Mouse (Mus musculus) spleen, embryonic (tissue): Measurements from ENCODE around the gene Sin3a.

Experiments
- CTCF ChIA-PET: fragments of 350-600 bp; sonication (Branson Sonifier 250); formaldehyde crosslinking; loops from one replicate; lab custom pipeline; 2022; lab: Charles Lee

Gene Sin3a

GRCm38 (mm10) chr9:57158506-57158905, 86.7 kb downstream of the Sin3a start:
- CTCF ChIA-PET = interaction anchor here (1.9 kb wide), 1 partner anchor 9 kb away, joined by 6 read pairs; no protein-coding TSS in a partner anchor

- CTCF ChIA-PET = no interaction called here
Measured at GRCm38 (mm10) chr9:57162496-57162895, 90.7 kb downstream of the Sin3a start.

DNA sequence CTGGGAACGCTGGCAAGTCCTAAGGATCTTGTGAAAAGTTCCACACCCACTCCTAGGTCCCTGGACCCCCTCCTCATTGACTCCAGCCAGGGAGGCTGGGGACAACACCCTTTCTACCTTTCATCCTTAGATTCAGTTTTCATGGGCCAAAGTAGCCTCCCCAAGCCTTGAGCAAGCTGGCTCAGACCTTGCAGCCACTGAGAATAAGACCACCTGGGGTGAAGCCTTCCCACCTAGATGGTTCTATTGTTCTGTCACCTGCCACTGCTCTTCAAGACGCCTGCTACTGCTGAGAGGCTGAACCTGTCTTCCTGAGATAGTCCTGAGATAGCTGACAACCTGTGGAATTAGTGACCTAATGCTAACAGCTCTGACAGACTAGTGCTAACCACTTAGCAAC, 91.3 kb downstream of the Sin3a start:
- CTCF ChIA-PET = no interaction called here

DNA sequence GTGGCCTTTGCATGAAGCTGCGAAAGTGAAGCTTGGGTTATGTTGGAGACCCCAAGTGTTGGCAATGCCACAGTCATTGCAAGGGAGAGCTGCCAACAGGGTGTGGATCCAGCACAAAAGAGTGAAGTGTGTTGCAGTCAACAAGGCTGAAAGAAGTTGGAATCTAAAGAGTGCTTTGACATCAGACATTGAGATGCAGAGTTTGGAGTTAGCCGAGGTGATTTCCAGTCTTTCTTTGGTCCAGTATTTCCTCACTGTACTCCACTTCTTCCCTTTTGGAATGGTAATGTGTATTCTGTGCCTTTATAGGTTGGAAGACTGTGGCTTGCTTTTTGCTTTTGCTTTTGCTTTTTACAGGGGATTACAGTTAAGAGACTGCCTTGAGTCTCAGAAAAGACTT, 94.3 kb downstream of the Sin3a start:
- CTCF ChIA-PET = no interaction called here

GRCm38 (mm10) chr9:57168411-57168810, 96.6 kb downstream of the Sin3a start:
- CTCF ChIA-PET = no interaction called here
